Mouse (Mus musculus): ENCODE data around the gene Fmo6. TPM values are rescaled to one million over a fixed set of nuclear protein-coding genes. Genes with fewer than 3 reads are reported as not detected.

The Fmo6 gene
- polyA plus RNA-seq, 1 experiment from 2014 or later, result 0.55 TPM

GRCm38 (mm10) chr1:162937970-162938695, 818 bp upstream of the Fmo6 start:
- H3K4me2 ChIP-seq, result no peak overlapping the region
- H3K9me3 ChIP-seq, result no peaks in the 10 kb centered on the region
- peak; percentile 88 for ATAC-seq (ENCODE audit: insufficient number of reproducible peaks, low FRiP score, low TSS enrichment, low read depth)
- peaks cover 11% of the 10 kb centered on the region; the same call in 1 of the 2 replicates for H3K27me3 ChIP-seq
- H3K9ac ChIP-seq, result no peak overlapping the region
- H3K4me1 ChIP-seq, result peaks cover 14% of the 10 kb centered on the region
- H3K27ac ChIP-seq, result peak overlapping the region; percentile 73
- H3K36me3 ChIP-seq, result no peaks in the 10 kb centered on the region
- WGBS, result 25% methylated on average over 5 of the region's 5 CpGs
- no peak overlapping the region for H3K4me3 ChIP-seq

GRCm38 (mm10) chr1:162934374-162935012, 2.8 kb downstream of the Fmo6 start:
- no peak overlapping the region for H3K4me2 ChIP-seq
- ATAC-seq (ENCODE audit: insufficient number of reproducible peaks, low FRiP score, low TSS enrichment, low read depth), result no peak
- WGBS, result 71% methylated on average over 4 of the region's 4 CpGs

GRCm38 (mm10) chr1:162932386-162932785, 4.9 kb downstream of the Fmo6 start:
- 68% methylated on average over 4 of the region's 4 CpGs for WGBS
- Histone ChIP-seq H3K4me1 (peaks cover 4% of the 10 kb centered on the region; the same call in 1 of the 2 replicates), H3K36me3 (no peaks in the 10 kb centered on the region), H3K9me3 (no peaks in the 10 kb centered on the region), H3K4me3 (no peak overlapping the region), H3K27me3 (no peaks in the 10 kb centered on the region), H3K27ac (no peak overlapping the region), H3K4me2 (no peak overlapping the region), H3K9ac (no peak overlapping the region)
- no peak for ATAC-seq (ENCODE audit: insufficient number of reproducible peaks, low FRiP score, low TSS enrichment, low read depth)

More at GRCm38 (mm10) chr1:162934374-162935012, 2.8 kb downstream of the Fmo6 start:
- H3K4me3 ChIP-seq, result no peak overlapping the region
- no peak overlapping the region for H3K9ac ChIP-seq
- H3K27me3 ChIP-seq, result no peaks in the 10 kb centered on the region
- H3K27ac ChIP-seq, result no peak overlapping the region
- H3K9me3 ChIP-seq, result no peaks in the 10 kb centered on the region
- peaks cover 18% of the 10 kb centered on the region for H3K4me1 ChIP-seq
- H3K36me3 ChIP-seq, result no peaks in the 10 kb centered on the region

GRCm38 (mm10) chr1:162931880-162932279, 5.4 kb downstream of the Fmo6 start:
- no peak overlapping the region for H3K9ac ChIP-seq
- H3K4me3 ChIP-seq, result no peak overlapping the region
- peaks cover 4% of the 10 kb centered on the region; the same call in 1 of the 2 replicates for H3K4me1 ChIP-seq
- 60% methylated on average over 5 of the region's 5 CpGs for WGBS
- H3K9me3 ChIP-seq, result no peaks in the 10 kb centered on the region
- H3K27me3 ChIP-seq, result no peaks in the 10 kb centered on the region
- no peak overlapping the region for H3K4me2 ChIP-seq
- no peak overlapping the region for H3K27ac ChIP-seq
- no peaks in the 10 kb centered on the region for H3K36me3 ChIP-seq
- ATAC-seq (ENCODE audit: insufficient number of reproducible peaks, low FRiP score, low TSS enrichment, low read depth), result no peak

GRCm38 (mm10) chr1:162931310-162931875, 5.9 kb downstream of the Fmo6 start:
- H3K36me3 ChIP-seq, result no peaks in the 10 kb centered on the region
- no peak for ATAC-seq (ENCODE audit: insufficient number of reproducible peaks, low FRiP score, low TSS enrichment, low read depth)
- H3K27ac ChIP-seq, result no peak overlapping the region
- H3K4me2 ChIP-seq, result no peak overlapping the region
- 58% methylated on average over 4 of the region's 4 CpGs for WGBS
- no peaks in the 10 kb centered on the region for H3K9me3 ChIP-seq
- H3K27me3 ChIP-seq, result no peaks in the 10 kb centered on the region
- no peak overlapping the region for H3K9ac ChIP-seq
- no peak overlapping the region for H3K4me3 ChIP-seq
- H3K4me1 ChIP-seq, result peaks cover 4% of the 10 kb centered on the region; the same call in 1 of the 2 replicates

- H3K4me1 ChIP-seq, result peaks cover 4% of the 10 kb centered on the region; the same call in 1 of the 2 replicates
- no peaks in the 10 kb centered on the region for H3K27me3 ChIP-seq
- ATAC-seq (ENCODE audit: insufficient number of reproducible peaks, low FRiP score, low TSS enrichment, low read depth), result no peak
- no peaks in the 10 kb centered on the region for H3K36me3 ChIP-seq
- no peak overlapping the region for H3K9ac ChIP-seq
- no peak overlapping the region for H3K27ac ChIP-seq
- no peaks in the 10 kb centered on the region for H3K9me3 ChIP-seq
- 70% methylated on average over 2 of the region's 2 CpGs for WGBS
- H3K4me3 ChIP-seq, result no peak overlapping the region
- H3K4me2 ChIP-seq, result no peak overlapping the region
Measured at GRCm38 (mm10) chr1:162930631-162931030, 6.7 kb downstream of the Fmo6 start.

GRCm38 (mm10) chr1:162929146-162929545, 8.2 kb downstream of the Fmo6 start:
- no peak overlapping the region for H3K4me3 ChIP-seq
- H3K27me3 ChIP-seq, result no peaks in the 10 kb centered on the region
- H3K9ac ChIP-seq, result no peak overlapping the region
- ATAC-seq (ENCODE audit: insufficient number of reproducible peaks, low FRiP score, low TSS enrichment, low read depth), result no peak
- no peaks in the 10 kb centered on the region for H3K9me3 ChIP-seq
- no peak overlapping the region for H3K4me2 ChIP-seq
- no peaks in the 10 kb centered on the region for H3K36me3 ChIP-seq
- 77% methylated on average over 3 of the region's 3 CpGs for WGBS
- peaks cover 4% of the 10 kb centered on the region; the same call in 1 of the 2 replicates for H3K4me1 ChIP-seq
- H3K27ac ChIP-seq, result no peak overlapping the region

GRCm38 (mm10) chr1:162925121-162925520, 12.2 kb downstream of the Fmo6 start:
- WGBS, result 64% methylated on average over 1 of the region's 1 CpGs
- no peaks in the 10 kb centered on the region for H3K4me1 ChIP-seq
- H3K4me3 ChIP-seq, result no peak overlapping the region
- no peaks in the 10 kb centered on the region for H3K9me3 ChIP-seq
- no peaks in the 10 kb centered on the region for H3K27me3 ChIP-seq
- no peak for ATAC-seq (ENCODE audit: insufficient number of reproducible peaks, low FRiP score, low TSS enrichment, low read depth)
- no peak overlapping the region for H3K4me2 ChIP-seq
- H3K27ac ChIP-seq, result no peak overlapping the region
- H3K36me3 ChIP-seq, result no peaks in the 10 kb centered on the region
- H3K9ac ChIP-seq, result no peak overlapping the region

- Histone ChIP-seq H3K27me3 (no peaks in the 10 kb centered on the region), H3K9ac (no peak overlapping the region), H3K27ac (no peak overlapping the region), H3K4me1 (no peaks in the 10 kb centered on the region), H3K9me3 (no peaks in the 10 kb centered on the region), H3K36me3 (no peaks in the 10 kb centered on the region), H3K4me3 (no peak overlapping the region), H3K4me2 (no peak overlapping the region)
- ATAC-seq (ENCODE audit: insufficient number of reproducible peaks, low FRiP score, low TSS enrichment, low read depth), result no peak
- WGBS, result 75% methylated on average over 8 of the region's 8 CpGs
Measured at GRCm38 (mm10) chr1:162916661-162917060, 20.7 kb downstream of the Fmo6 start.

- no peak overlapping the region for H3K9ac ChIP-seq
- H3K27ac ChIP-seq, result no peak overlapping the region
- no peak overlapping the region for H3K4me2 ChIP-seq
- ATAC-seq (ENCODE audit: insufficient number of reproducible peaks, low FRiP score, low TSS enrichment, low read depth), result no peak
- H3K4me3 ChIP-seq, result no peak overlapping the region
- H3K9me3 ChIP-seq, result no peaks in the 10 kb centered on the region
- no peaks in the 10 kb centered on the region for H3K27me3 ChIP-seq
- H3K36me3 ChIP-seq, result no peaks in the 10 kb centered on the region
- 85% methylated on average over 4 of the region's 4 CpGs for WGBS
- H3K4me1 ChIP-seq, result no peaks in the 10 kb centered on the region
Measured at GRCm38 (mm10) chr1:162914932-162915556, 22.3 kb downstream of the Fmo6 start.

GRCm38 (mm10) chr1:162912085-162912484, 25.2 kb downstream of the Fmo6 start:
- no peaks in the 10 kb centered on the region for H3K9me3 ChIP-seq
- H3K27ac ChIP-seq, result no peak overlapping the region
- ATAC-seq (ENCODE audit: insufficient number of reproducible peaks, low FRiP score, low TSS enrichment, low read depth), result no peak
- no peaks in the 10 kb centered on the region for H3K36me3 ChIP-seq
- no peaks in the 10 kb centered on the region for H3K4me1 ChIP-seq
- H3K4me3 ChIP-seq, result no peak overlapping the region
- H3K27me3 ChIP-seq, result no peaks in the 10 kb centered on the region
- no peak overlapping the region for H3K9ac ChIP-seq
- H3K4me2 ChIP-seq, result no peak overlapping the region

- Histone ChIP-seq H3K9me3 (no peaks in the 10 kb centered on the region), H3K9ac (no peak overlapping the region), H3K36me3 (no peaks in the 10 kb centered on the region), H3K27ac (no peak overlapping the region; the same call in 1 of the 2 replicates), H3K4me1 (peaks cover 5% of the 10 kb centered on the region; the same call in 1 of the 2 replicates), H3K4me2 (no peak overlapping the region), H3K27me3 (no peaks in the 10 kb centered on the region), H3K4me3 (no peak overlapping the region)
- ATAC-seq (ENCODE audit: insufficient number of reproducible peaks, low FRiP score, low TSS enrichment, low read depth), result no peak
- 38% methylated on average over 4 of the region's 4 CpGs for WGBS
Measured at GRCm38 (mm10) chr1:162901879-162902278, 35.4 kb downstream of the Fmo6 start.

Data from limb, embryonic 15.5 days (tissue).